In the genomic region with DNA sequence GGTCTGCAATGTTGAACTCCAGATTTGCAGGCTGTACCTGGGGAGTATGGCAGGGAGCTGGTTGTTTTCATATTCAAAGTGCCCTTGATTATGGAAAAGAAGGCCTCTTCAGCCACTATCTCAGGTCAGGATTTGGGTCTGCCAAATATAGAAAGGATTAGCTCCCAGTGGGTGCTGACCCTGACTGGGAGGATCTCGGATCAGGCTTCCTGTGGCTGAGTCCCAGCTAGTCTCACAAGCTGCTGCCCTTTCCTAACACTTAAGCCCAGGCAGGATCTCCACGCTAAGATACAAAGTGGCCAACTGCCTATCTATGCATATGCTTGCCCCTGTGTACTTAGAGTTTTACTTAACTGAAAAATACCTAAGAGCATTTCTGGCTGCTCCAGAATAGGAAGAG, we compare ENCODE assay signal across 13 mouse cellular contexts. TPM values are rescaled to one million over a fixed set of nuclear protein-coding genes. Genes with fewer than 3 reads are reported as not detected.
A peak's percentile ranks its signal among the peaks of the same experiment; 100 is the strongest.
DNase-seq lines count a peak whose midpoint lies in the region; ATAC-seq and TF ChIP-seq lines count a peak whose summit lies in the region.
"Had no signal": no experiment of that assay in that cellular context is flagged by ENCODE, and none has a peak within 500 bp of the region (broad histone marks: within the 10 kb centered on the region; RNA-seq: fewer than 3 reads in every experiment).

No protein-coding gene starts in this region.

- no peak overlapping the region for H3K4me3 ChIP-seq in cerebellum, adult 2 months (replicated peaks; ENCODE audit: insufficient read depth, low read depth, low read length)
- no peak overlapping the region for H3K4me3 ChIP-seq in heart, embryonic 13.5 days
- no peak overlapping the region for H3K4me3 ChIP-seq in kidney, embryonic 15.5 days (replicated peaks)
- H3K4me3 ChIP-seq: liver, embryonic 13.5 days had no signal

- H3K36me3 ChIP-seq in heart, embryonic 13.5 days = no peaks in the 10 kb centered on the region
- no peaks in the 10 kb centered on the region for H3K36me3 ChIP-seq in kidney, embryonic 15.5 days
- H3K36me3 ChIP-seq: forebrain, embryonic 12.5 days; liver, embryonic 13.5 days had no signal

- TF ChIP-seq CTCF in cerebellum, adult 2 months (IDR thresholded peaks at IDR 0.05; ENCODE audit: borderline replicate concordance, insufficient read depth, low read depth, low read length) = no peak

- WGBS in cerebellum, adult 2 months = 16% methylated on average over 2 of the region's 2 CpGs
- 27% methylated on average over 2 of the region's 2 CpGs for WGBS in heart, embryonic 13.5 days
- WGBS in kidney, embryonic 15.5 days = 61% methylated on average over 2 of the region's 2 CpGs

- H3K9ac ChIP-seq in heart, embryonic 13.5 days = no peak overlapping the region
- H3K9ac ChIP-seq in kidney, embryonic 15.5 days = no peak overlapping the region
- H3K9ac ChIP-seq: forebrain, embryonic 12.5 days; hindbrain, embryonic 14.5 days; liver, embryonic 13.5 days had no signal

- no peak overlapping the region for H3K27ac ChIP-seq in cerebellum, adult 2 months (ENCODE audit: insufficient read depth, low read length)
- H3K27ac ChIP-seq in heart, embryonic 13.5 days (replicated peaks) = peak overlapping the region; percentile 9; the same call in 1 of the 2 replicates
- no peak overlapping the region for H3K27ac ChIP-seq in kidney, embryonic 15.5 days
- H3K27ac ChIP-seq: forebrain, embryonic 12.5 days; hindbrain, embryonic 14.5 days; liver, embryonic 13.5 days had no signal

- peak; percentile 21 to 28 for DNase-seq in cerebellum, adult 2 months
- DNase-seq in heart, postnatal 36 days = no peak
- peak; percentile 13 to 26 for DNase-seq in kidney, postnatal 36 days
- DNase-seq in skeletal muscle tissue, adult 2 months (ENCODE audit: low read depth, low spot score) = peak; percentile 21
- DNase-seq in right cerebral cortex, postnatal 25 days = no peak
- DNase-seq: liver, embryonic 13.5 days; thymus, postnatal 14 days had no signal

- H3K4me2 ChIP-seq in heart, embryonic 13.5 days = peak overlapping the region; percentile 90
- no peak overlapping the region for H3K4me2 ChIP-seq in kidney, embryonic 15.5 days

- H3K4me1 ChIP-seq in cerebellum, adult 2 months (ENCODE audit: control insufficient read depth, insufficient read depth, low read length) = peaks cover 14% of the 10 kb centered on the region
- H3K4me1 ChIP-seq in heart, embryonic 13.5 days = peaks cover 27% of the 10 kb centered on the region
- peaks cover 16% of the 10 kb centered on the region for H3K4me1 ChIP-seq in kidney, embryonic 15.5 days

- TF ChIP-seq POLR2A in cerebellum, adult 2 months (IDR thresholded peaks at IDR 0.05; ENCODE audit: borderline replicate concordance, insufficient read depth, low read length) = no peak

- ATAC-seq in cerebellum, adult (ENCODE audit: insufficient number of reproducible peaks, low FRiP score, low TSS enrichment) = no peak
- no peak for ATAC-seq in heart, embryonic 13.5 days (ENCODE audit: extremely low read depth, insufficient number of reproducible peaks, low FRiP score, low TSS enrichment)
- ATAC-seq in kidney, embryonic 15.5 days (replicated peaks; ENCODE audit: low FRiP score) = no peak

- intact Hi-C loops in heart, postnatal 36 days (cut with DNase I) = no loop called here

- no peaks in the 10 kb centered on the region for H3K9me3 ChIP-seq in heart, embryonic 13.5 days
- H3K9me3 ChIP-seq in kidney, embryonic 15.5 days (replicated peaks) = no peaks in the 10 kb centered on the region
- H3K9me3 ChIP-seq: forebrain, embryonic 12.5 days; liver, embryonic 13.5 days had no signal

- no peaks in the 10 kb centered on the region for H3K27me3 ChIP-seq in cerebellum, adult 2 months (ENCODE audit: control insufficient read depth, insufficient read depth, low read length)
- H3K27me3 ChIP-seq in heart, embryonic 13.5 days (replicated peaks) = no peaks in the 10 kb centered on the region
- H3K27me3 ChIP-seq in kidney, embryonic 15.5 days = no peaks in the 10 kb centered on the region
- H3K27me3 ChIP-seq: liver, embryonic 13.5 days had no signal

RNA-seq across cellular contexts. Expression of gene Pla2r1, which starts 1.4 kb away (rescaled TPM):
- 0.46 and 0.71 TPM in 2 replicates for polyA plus RNA-seq in cerebellum, adult 2 months (2012; rRNA removed)
- 1.7 and 2.1 TPM in 2 replicates for polyA plus RNA-seq in heart, embryonic 13.5 days (2015; fragmentation: Nextera tagmentation; extraction: Ambion mirVana)
- 1 to 10 TPM; 1.1 to 1.4 TPM for total RNA-seq in heart, postnatal 36 days (2021)
- 3.4 and 4.0 TPM in 2 replicates for polyA plus RNA-seq in kidney, embryonic 15.5 days (2015; fragmentation: Nextera tagmentation; extraction: Ambion mirVana)
- total RNA-seq: MEL had no signal

Comparison
In these comparisons a context has a peak if more than half of its experiments do, and no peak if none do; other contexts are left out.
1. DNase-seq: peak in cerebellum, adult 2 months (2 of 2), kidney, postnatal 36 days (2 of 2) and skeletal muscle tissue, adult 2 months (single experiment); none in heart, postnatal 36 days (0 of 2) and right cerebral cortex, postnatal 25 days (single experiment).